Comparison of ENCODE assay signal across 8 mouse cellular contexts in genomic region chr3:103914732-103915508, GRCm38 (mm10). TPM values are rescaled to one million over a fixed set of nuclear protein-coding genes. Genes with fewer than 3 reads are reported as not detected.
DNase-seq lines count a peak whose midpoint lies in the region; ATAC-seq and TF ChIP-seq lines count a peak whose summit lies in the region.

No protein-coding gene starts in this region.

- peak; percentile 43 for ATAC-seq in intestine, embryonic 16.5 days
- ATAC-seq in midbrain, postnatal 0 days (ENCODE audit: low FRiP score), result peak; percentile 62

- TF ChIP-seq POLR2A in liver, adult 2 months (IDR thresholded peaks at IDR 0.05; ENCODE audit: extremely low read depth, insufficient read depth, low read length), result no peak

- no peaks in the 10 kb centered on the region for H3K9me3 ChIP-seq in intestine, embryonic 16.5 days (ENCODE audit: control insufficient read depth, low read length)
- H3K9me3 ChIP-seq in midbrain, postnatal 0 days (ENCODE audit: low read length), result no peaks in the 10 kb centered on the region

- intact Hi-C loops in gastrocnemius, postnatal 36 days (cut with DNase I), result loop anchor here (5.0 kb wide), 1 partner anchor 52 kb away; the partner anchor contains the start of gene Phtf1

- H3K27me3 ChIP-seq in intestine, embryonic 16.5 days (replicated peaks; ENCODE audit: control insufficient read depth, insufficient read depth, low read length), result no peaks in the 10 kb centered on the region
- H3K27me3 ChIP-seq in liver, adult 2 months (ENCODE audit: control insufficient read depth, insufficient read depth, low read length), result no peaks in the 10 kb centered on the region
- H3K27me3 ChIP-seq in midbrain, postnatal 0 days (ENCODE audit: insufficient read depth, low read length), result no peaks in the 10 kb centered on the region

- DNase-seq in urinary bladder, postnatal 10 days (ENCODE audit: low spot score), result peak; percentile 16
- DNase-seq in urinary bladder, postnatal 25 days (ENCODE audit: low spot score), result no peak
- DNase-seq in embryo, embryonic 10 days (ENCODE audit: low spot score), result peak; percentile 67
- peak; percentile 29 to 63 for DNase-seq in gastrocnemius, postnatal 36 days
- DNase-seq in liver, adult 2 months (ENCODE audit: extremely low read depth, low read depth, low spot score), result peak; percentile 58
- DNase-seq in midbrain, postnatal 0 days (ENCODE audit: low spot score), result peak; percentile 46
- peak; percentile 56 to 58 for DNase-seq in urinary bladder, postnatal 36 days (ENCODE audit: low spot score in 2 of 2)

- peak overlapping the region; percentile 58 for H3K4me2 ChIP-seq in intestine, embryonic 16.5 days (ENCODE audit: low read depth, low read length)
- H3K4me2 ChIP-seq in midbrain, postnatal 0 days (ENCODE audit: low read depth, low read length, poor library complexity, severe bottlenecking), result peak overlapping the region; percentile 80

- H3K9ac ChIP-seq in intestine, embryonic 16.5 days (ENCODE audit: low read depth, low read length), result peak overlapping the region; percentile 96
- H3K9ac ChIP-seq in liver, adult 2 months (ENCODE audit: low read depth, low read length), result peak overlapping the region; percentile 97
- H3K9ac ChIP-seq in midbrain, postnatal 0 days (replicated peaks; ENCODE audit: low read length, poor library complexity, severe bottlenecking), result peak overlapping the region; percentile 84

- no peak for TF ChIP-seq CTCF in liver, adult 2 months (IDR thresholded peaks at IDR 0.05; ENCODE audit: low read depth, low read length)
- no peak for TF ChIP-seq CTCF in midbrain, postnatal 0 days (IDR thresholded peaks at IDR 0.05)

- peak overlapping the region; percentile 100 for H3K4me3 ChIP-seq in intestine, embryonic 16.5 days (ENCODE audit: low read length)
- H3K4me3 ChIP-seq in liver, adult 2 months (ENCODE audit: insufficient read depth, low read depth, low read length), result peak overlapping the region; percentile 99
- H3K4me3 ChIP-seq in midbrain, postnatal 0 days (ENCODE audit: low read depth, low read length), result peak overlapping the region; percentile 87

- peaks cover 10% of the 10 kb centered on the region; the same call in 1 of the 2 replicates for H3K4me1 ChIP-seq in intestine, embryonic 16.5 days (ENCODE audit: control insufficient read depth, insufficient read depth, low read length)
- peaks cover 6% of the 10 kb centered on the region for H3K4me1 ChIP-seq in liver, adult 2 months (ENCODE audit: control insufficient read depth, insufficient read depth, low read length)
- H3K4me1 ChIP-seq in midbrain, postnatal 0 days (ENCODE audit: insufficient read depth, low read length), result no peaks in the 10 kb centered on the region; the same call in 1 of the 2 replicates

- under 1% methylated on average over 60 of the region's 60 CpGs for WGBS in intestine, embryonic 16.5 days
- under 1% methylated on average over 60 of the region's 60 CpGs for WGBS in liver, adult 2 months
- under 1% methylated on average over 59 of the region's 60 CpGs for WGBS in midbrain, postnatal 0 days

- H3K79me2 ChIP-seq in liver, adult 2 months (ENCODE audit: control insufficient read depth, insufficient read depth, low read length), result peaks cover 10% of the 10 kb centered on the region; the same call in 1 of the 2 replicates

- H3K27ac ChIP-seq in intestine, embryonic 16.5 days (ENCODE audit: low read length), result peak overlapping the region; percentile 91
- peak overlapping the region; percentile 72 for H3K27ac ChIP-seq in liver, adult 2 months (replicated peaks; ENCODE audit: insufficient read depth, low read depth, low read length)
- H3K27ac ChIP-seq in midbrain, postnatal 0 days (ENCODE audit: low read depth, low read length), result peak overlapping the region; percentile 89

- H3K36me3 ChIP-seq in intestine, embryonic 16.5 days (ENCODE audit: control insufficient read depth, insufficient read depth, low read length), result no peaks in the 10 kb centered on the region
- no peaks in the 10 kb centered on the region for H3K36me3 ChIP-seq in liver, adult 2 months (ENCODE audit: control insufficient read depth, insufficient read depth, low read length)
- no peaks in the 10 kb centered on the region for H3K36me3 ChIP-seq in midbrain, postnatal 0 days (ENCODE audit: insufficient read depth, low read length)

RNA-seq across cellular contexts. Expression of gene Rsbn1, which starts 1.0 kb away (rescaled TPM):
- total RNA-seq in gastrocnemius, postnatal 36 days (2021), result 1 to 10 TPM; 5.2 to 6.2 TPM
- 6.3 and 7.1 TPM in 2 replicates for polyA plus RNA-seq in intestine, embryonic 16.5 days (2015; fragmentation: Nextera tagmentation; extraction: Ambion mirVana)
- total RNA-seq in liver, adult 2 months (2014; rRNA removed), result 5.8 and 7.1 TPM in 2 replicates
- polyA plus RNA-seq in liver, adult 2 months (2012; rRNA removed), result 0.68 and 1.1 TPM in 2 replicates
- 35.5 and 38.4 TPM in 2 replicates for total RNA-seq in midbrain, postnatal 0 days (2014; rRNA removed)
- polyA plus RNA-seq in midbrain, postnatal 0 days (2015; fragmentation: Nextera tagmentation; extraction: Ambion mirVana), result 18.6 and 21.7 TPM in 2 replicates

RNA-seq across cellular contexts. Expression of gene Phtf1, which starts 53.0 kb away (rescaled TPM):
- 1 to 10 TPM; 3.6 to 3.8 TPM for total RNA-seq in gastrocnemius, postnatal 36 days (2021)
- 12.7 and 13.5 TPM in 2 replicates for polyA plus RNA-seq in intestine, embryonic 16.5 days (2015; fragmentation: Nextera tagmentation; extraction: Ambion mirVana)
- total RNA-seq in liver, adult 2 months (2014; rRNA removed), result 5.2 TPM in 2 replicates
- polyA plus RNA-seq in liver, adult 2 months (2012; rRNA removed), result 1.2 and 1.6 TPM in 2 replicates
- 24.3 and 31.6 TPM in 2 replicates for total RNA-seq in midbrain, postnatal 0 days (2014; rRNA removed)
- 14.9 and 15.9 TPM in 2 replicates for polyA plus RNA-seq in midbrain, postnatal 0 days (2015; fragmentation: Nextera tagmentation; extraction: Ambion mirVana)

RNA-seq across cellular contexts. Expression of gene Ptpn22, which starts 55.3 kb away (rescaled TPM):
- total RNA-seq in gastrocnemius, postnatal 36 days (2021), result under 1 TPM; 0.52 to 0.59 TPM
- polyA plus RNA-seq in intestine, embryonic 16.5 days (2015; fragmentation: Nextera tagmentation; extraction: Ambion mirVana), result 2.2 and 2.8 TPM in 2 replicates
- 0.83 and 1.6 TPM in 2 replicates for total RNA-seq in liver, adult 2 months (2014; rRNA removed)
- polyA plus RNA-seq in liver, adult 2 months (2012; rRNA removed), result 0.78 and 0.87 TPM in 2 replicates
- total RNA-seq in midbrain, postnatal 0 days (2014; rRNA removed), result 0.09 TPM in 1 of 2 replicates, not detected in the other
- 0.43 and 0.64 TPM in 2 replicates for polyA plus RNA-seq in midbrain, postnatal 0 days (2015; fragmentation: Nextera tagmentation; extraction: Ambion mirVana)
